Mouse (Mus musculus): ENCODE measurements at regions not wholly inside any gene's neighbourhood (a gene's known extent, or its start where the extent isn't known, plus 50 kb on each side); places are given as distances from the start of the nearest gene placed in this dataset.

DNA sequence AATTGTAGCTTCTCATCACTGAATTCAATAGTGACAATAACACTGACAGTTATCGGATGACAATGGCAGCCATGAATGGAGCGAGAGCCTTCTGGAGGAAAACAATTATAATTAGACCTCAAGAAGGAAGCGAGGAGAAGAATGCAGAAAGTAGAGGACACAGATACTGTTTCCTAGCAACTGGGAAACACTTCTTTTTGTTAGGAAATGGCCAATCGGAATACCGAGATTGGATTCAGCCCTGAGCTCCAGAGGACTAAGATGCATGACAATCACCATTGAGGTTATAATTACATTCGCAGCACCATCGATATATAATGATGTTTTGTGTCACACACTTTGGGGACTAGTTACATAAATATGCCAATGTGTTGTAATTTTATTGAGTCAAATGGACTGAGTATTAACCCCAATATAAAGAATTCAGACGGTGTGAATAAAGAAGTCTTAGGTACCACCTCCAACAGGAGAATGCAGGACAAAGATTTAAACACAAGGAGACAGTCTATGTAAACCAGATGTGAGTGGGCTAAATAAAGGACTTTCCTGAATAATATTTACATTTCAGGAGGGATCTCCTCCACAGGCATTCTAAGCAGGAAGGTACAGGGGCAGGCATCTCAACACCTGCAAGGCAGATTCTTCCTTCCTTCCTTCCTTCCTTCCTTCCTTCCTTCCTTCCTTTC, 53.1 kb upstream of the Sestd1 start:
- no peak overlapping the region for H3K27ac ChIP-seq
- no peaks in the 10 kb centered on the region for H3K36me3 ChIP-seq
- H3K27me3 ChIP-seq (replicated peaks), result no peaks in the 10 kb centered on the region
- WGBS, result 61% methylated on average over 8 of the region's 8 CpGs
- H3K4me3 ChIP-seq (replicated peaks), result no peak overlapping the region
- no peaks in the 10 kb centered on the region for H3K4me1 ChIP-seq
- no peaks in the 10 kb centered on the region for H3K9me3 ChIP-seq
- ATAC-seq (ENCODE audit: insufficient read depth, low FRiP score, low read depth), result no peak
- no peak overlapping the region for H3K4me2 ChIP-seq
- H3K9ac ChIP-seq, result no peak overlapping the region

Measured in stomach, embryonic 15.5 days (tissue).